Mouse (Mus musculus): Measurements from ENCODE around the gene Sncg. TPM values are rescaled to one million over a fixed set of nuclear protein-coding genes. Genes with fewer than 3 reads are reported as not detected.

Gene Sncg
- polyA plus RNA-seq, 1 experiment: 163 TPM

GRCm38 (mm10) chr14:34377121-34377520 is 2.5 kb upstream of the Sncg start:
- H3K4me3 ChIP-seq (replicated peaks; ENCODE audit: insufficient read depth, low read depth, low read length): no peak overlapping the region
- no peak for DNase-seq

GRCm38 (mm10) chr14:34375941-34376340 is 1.4 kb upstream of the Sncg start:
- Histone ChIP-seq H3K27ac (ENCODE audit: insufficient read depth, low read length) (no peak overlapping the region), H3K4me1 (ENCODE audit: control insufficient read depth, insufficient read depth, low read length) (no peaks in the 10 kb centered on the region), H3K4me3 (replicated peaks; ENCODE audit: insufficient read depth, low read depth, low read length) (no peak overlapping the region), H3K27me3 (ENCODE audit: control insufficient read depth, insufficient read depth, low read length) (no peaks in the 10 kb centered on the region)
- TF ChIP-seq CTCF (IDR thresholded peaks at IDR 0.05; ENCODE audit: borderline replicate concordance, insufficient read depth, low read depth, low read length): no peak
- no peak for TF ChIP-seq POLR2A (IDR thresholded peaks at IDR 0.05; ENCODE audit: borderline replicate concordance, insufficient read depth, low read length)
- WGBS: 92% methylated on average over 5 of the region's 5 CpGs
- no peak for DNase-seq

More at GRCm38 (mm10) chr14:34377121-34377520, 2.5 kb upstream of the Sncg start:
- H3K27me3 ChIP-seq (ENCODE audit: control insufficient read depth, insufficient read depth, low read length): no peaks in the 10 kb centered on the region
- no peaks in the 10 kb centered on the region for H3K4me1 ChIP-seq (ENCODE audit: control insufficient read depth, insufficient read depth, low read length)
- TF ChIP-seq CTCF (IDR thresholded peaks at IDR 0.05; ENCODE audit: borderline replicate concordance, insufficient read depth, low read depth, low read length) (no peak), POLR2A (IDR thresholded peaks at IDR 0.05; ENCODE audit: borderline replicate concordance, insufficient read depth, low read length) (no peak)
- no peak overlapping the region for H3K27ac ChIP-seq (ENCODE audit: insufficient read depth, low read length)
- 83% methylated on average over 4 of the region's 4 CpGs for WGBS

GRCm38 (mm10) chr14:34375415-34375904 is 871 bp upstream of the Sncg start, which contains the start of gene Mmrn2:
Gene Mmrn2 (plus strand): TSS chr14:34375465.
- no peak for TF ChIP-seq CTCF (IDR thresholded peaks at IDR 0.05; ENCODE audit: borderline replicate concordance, insufficient read depth, low read depth, low read length)
- TF ChIP-seq POLR2A (IDR thresholded peaks at IDR 0.05; ENCODE audit: borderline replicate concordance, insufficient read depth, low read length): no peak
- H3K4me1 ChIP-seq (ENCODE audit: control insufficient read depth, insufficient read depth, low read length): no peaks in the 10 kb centered on the region
- H3K27me3 ChIP-seq (ENCODE audit: control insufficient read depth, insufficient read depth, low read length): no peaks in the 10 kb centered on the region
- WGBS: 87% methylated on average over 13 of the region's 13 CpGs
- no peak for DNase-seq
- no peak within 1 kb of the TSS for H3K27ac ChIP-seq (ENCODE audit: insufficient read depth, low read length)
- no peak within 1 kb of the TSS for H3K4me3 ChIP-seq (replicated peaks; ENCODE audit: insufficient read depth, low read depth, low read length)

- WGBS: 89% methylated on average over 6 of the region's 6 CpGs
- DNase-seq: no peak
- TF ChIP-seq POLR2A (IDR thresholded peaks at IDR 0.05; ENCODE audit: borderline replicate concordance, insufficient read depth, low read length): no peak
- no peak for TF ChIP-seq CTCF (IDR thresholded peaks at IDR 0.05; ENCODE audit: borderline replicate concordance, insufficient read depth, low read depth, low read length)
- no peaks in the 10 kb centered on the region for H3K27me3 ChIP-seq (ENCODE audit: control insufficient read depth, insufficient read depth, low read length)
- no peak overlapping the region for H3K27ac ChIP-seq (ENCODE audit: insufficient read depth, low read length)
- H3K4me1 ChIP-seq (ENCODE audit: control insufficient read depth, insufficient read depth, low read length): no peaks in the 10 kb centered on the region
- no peak overlapping the region for H3K4me3 ChIP-seq (replicated peaks; ENCODE audit: insufficient read depth, low read depth, low read length)
Observed at GRCm38 (mm10) chr14:34373581-34373980, 1.0 kb downstream of the Sncg start.

- Histone ChIP-seq H3K4me3 (replicated peaks; ENCODE audit: insufficient read depth, low read depth, low read length) (no peak overlapping the region), H3K27ac (ENCODE audit: insufficient read depth, low read length) (no peak overlapping the region)
- DNase-seq: peak; percentile 21 to 39
Observed at GRCm38 (mm10) chr14:34372646-34373045, 1.9 kb downstream of the Sncg start.

GRCm38 (mm10) chr14:34371763-34372162 is 2.8 kb downstream of the Sncg start:
- Histone ChIP-seq H3K27me3 (ENCODE audit: control insufficient read depth, insufficient read depth, low read length) (no peaks in the 10 kb centered on the region), H3K4me1 (ENCODE audit: control insufficient read depth, insufficient read depth, low read length) (no peaks in the 10 kb centered on the region), H3K4me3 (replicated peaks; ENCODE audit: insufficient read depth, low read depth, low read length) (no peak overlapping the region), H3K27ac (ENCODE audit: insufficient read depth, low read length) (no peak overlapping the region)
- DNase-seq: no peak
- TF ChIP-seq POLR2A (IDR thresholded peaks at IDR 0.05; ENCODE audit: borderline replicate concordance, insufficient read depth, low read length) (no peak), CTCF (IDR thresholded peaks at IDR 0.05; ENCODE audit: borderline replicate concordance, insufficient read depth, low read depth, low read length) (no peak)
- WGBS: 91% methylated on average over 2 of the region's 2 CpGs

More at GRCm38 (mm10) chr14:34372646-34373045, 1.9 kb downstream of the Sncg start:
- Histone ChIP-seq H3K27me3 (ENCODE audit: control insufficient read depth, insufficient read depth, low read length) (no peaks in the 10 kb centered on the region), H3K4me1 (ENCODE audit: control insufficient read depth, insufficient read depth, low read length) (no peaks in the 10 kb centered on the region)
- TF ChIP-seq CTCF (IDR thresholded peaks at IDR 0.05; ENCODE audit: borderline replicate concordance, insufficient read depth, low read depth, low read length): peak; percentile 36; the same call in 1 of the 2 replicates
- TF ChIP-seq POLR2A (IDR thresholded peaks at IDR 0.05; ENCODE audit: borderline replicate concordance, insufficient read depth, low read length): no peak
- 83% methylated on average over 6 of the region's 6 CpGs for WGBS

- no peak overlapping the region for H3K27ac ChIP-seq (ENCODE audit: insufficient read depth, low read length)
- no peak for DNase-seq
- WGBS: 95% methylated on average over 3 of the region's 3 CpGs
- no peaks in the 10 kb centered on the region for H3K4me1 ChIP-seq (ENCODE audit: control insufficient read depth, insufficient read depth, low read length)
- TF ChIP-seq CTCF (IDR thresholded peaks at IDR 0.05; ENCODE audit: borderline replicate concordance, insufficient read depth, low read depth, low read length): no peak
- no peak for TF ChIP-seq POLR2A (IDR thresholded peaks at IDR 0.05; ENCODE audit: borderline replicate concordance, insufficient read depth, low read length)
- no peaks in the 10 kb centered on the region for H3K27me3 ChIP-seq (ENCODE audit: control insufficient read depth, insufficient read depth, low read length)
- H3K4me3 ChIP-seq (replicated peaks; ENCODE audit: insufficient read depth, low read depth, low read length): no peak overlapping the region
Observed at GRCm38 (mm10) chr14:34370921-34371320, 3.7 kb downstream of the Sncg start.

- no peak overlapping the region for H3K27ac ChIP-seq (ENCODE audit: insufficient read depth, low read length)
- no peaks in the 10 kb centered on the region for H3K27me3 ChIP-seq (ENCODE audit: control insufficient read depth, insufficient read depth, low read length)
- H3K4me1 ChIP-seq (ENCODE audit: control insufficient read depth, insufficient read depth, low read length): no peaks in the 10 kb centered on the region
- DNase-seq: no peak
- no peak overlapping the region for H3K4me3 ChIP-seq (replicated peaks; ENCODE audit: insufficient read depth, low read depth, low read length)
- 24% methylated on average over 3 of the region's 3 CpGs for WGBS
- TF ChIP-seq CTCF (IDR thresholded peaks at IDR 0.05; ENCODE audit: borderline replicate concordance, insufficient read depth, low read depth, low read length): no peak
- TF ChIP-seq POLR2A (IDR thresholded peaks at IDR 0.05; ENCODE audit: borderline replicate concordance, insufficient read depth, low read length): no peak
Observed at GRCm38 (mm10) chr14:34370203-34370602, 4.4 kb downstream of the Sncg start.

All from cerebellum, adult 2 months (tissue).